Mouse (Mus musculus) layer of hippocampus, adult 9-11 months (tissue): Measurements from ENCODE around the gene Myh6.
"Not testable (repeated sequence)": the region's sequence is repeated elsewhere in the genome, so short reads cannot be mapped to it uniquely, and the experiment has no call there.

Experiments
- DNase-seq: peaks from one replicate; pipeline ENCODE4 v3.0.0; 2022

The Myh6 gene

GRCm38 (mm10) chr14:54955481-54955880 lies 11.2 kb downstream of the Myh6 start:
- DNase-seq, result no peak

- DNase-seq, result no peak
These were observed 12.3 kb downstream of the Myh6 start for GRCm38 (mm10) chr14:54954474-54954873.

- no peak for DNase-seq
These were observed 13.0 kb downstream of the Myh6 start for GRCm38 (mm10) chr14:54953664-54954206.

GRCm38 (mm10) chr14:54951587-54951986 lies 15.1 kb downstream of the Myh6 start:
- DNase-seq, result no peak

- DNase-seq, result no peak
These were observed 16.2 kb downstream of the Myh6 start for GRCm38 (mm10) chr14:54950493-54950892.

GRCm38 (mm10) chr14:54948781-54949180 lies 17.9 kb downstream of the Myh6 start:
- DNase-seq, result no peak

- not testable (repeated sequence) for DNase-seq
These were observed 19.7 kb downstream of the Myh6 start for GRCm38 (mm10) chr14:54947008-54947407.

GRCm38 (mm10) chr14:54945975-54946704 lies 20.6 kb downstream of the Myh6 start:
- no peak for DNase-seq

GRCm38 (mm10) chr14:54944939-54945338 lies 21.8 kb downstream of the Myh6 start:
- no peak for DNase-seq

- DNase-seq, result no peak
These were observed 22.8 kb downstream of the Myh6 start for GRCm38 (mm10) chr14:54943971-54944370.

- no peak for DNase-seq
These were observed 24.2 kb downstream of the Myh6 start for GRCm38 (mm10) chr14:54942479-54942878.

- no peak for DNase-seq
These were observed 25.4 kb downstream of the Myh6 start for GRCm38 (mm10) chr14:54941024-54941978.

- DNase-seq, result no peak
These were observed 26.6 kb downstream of the Myh6 start for GRCm38 (mm10) chr14:54940176-54940530.

- DNase-seq, result no peak
These were observed 27.1 kb downstream of the Myh6 start for GRCm38 (mm10) chr14:54939434-54940175.

- DNase-seq, result no peak
These were observed 28.1 kb downstream of the Myh6 start for GRCm38 (mm10) chr14:54938431-54939219.

GRCm38 (mm10) chr14:54937361-54938182 lies 29.2 kb downstream of the Myh6 start:
- DNase-seq, result no peak

GRCm38 (mm10) chr14:54936831-54937160 lies 29.9 kb downstream of the Myh6 start:
- no peak for DNase-seq

- peak; percentile 93 for DNase-seq
These were observed 30.6 kb downstream of the Myh6 start, which contains the start of gene Cmtm5 for GRCm38 (mm10) chr14:54935904-54936830. Gene Cmtm5, plus strand, starts transcription at chr14:54936261.

- no peak for DNase-seq
These were observed 34.0 kb downstream of the Myh6 start, which contains the start of gene Il25 for GRCm38 (mm10) chr14:54932645-54933150. Gene Il25, plus strand, starts transcription at chr14:54932695.

GRCm38 (mm10) chr14:54930431-54930830 lies 36.3 kb downstream of the Myh6 start:
- no peak for DNase-seq
